Mouse (Mus musculus) liver, embryonic 11.5 days (tissue): ENCODE measurements around the gene Lhfpl2. TPM values are rescaled to one million over a fixed set of nuclear protein-coding genes. Genes with fewer than 3 reads are reported as not detected.

Experiments used
- ATAC-seq: fragments of 200-750 bp; cut with Nextera tagmentation; replicated peaks from 2 replicates; pipeline ENCODE4 v1.8.0; 2017; ENCODE audit warnings: moderate number of reproducible peaks, mild to moderate bottlenecking, moderate TSS enrichment, moderate library complexity; ENCODE audit not compliant: low FRiP score
- DNase-seq: peaks from one replicate; pipeline ENCODE4 v3.0.0-alpha.2; 2017; ENCODE audit warnings: low spot score
- H3K27ac ChIP-seq: fragments of 300-500 bp; sonication (generic); 2 replicates; pipeline ENCODE4 v1.5.1; 2014; ENCODE audit warnings: mild to moderate bottlenecking, low read depth, low read length, control low read depth
- H3K27me3 ChIP-seq: fragments of 300-500 bp; sonication (generic); replicated peaks from 2 replicates; pipeline ENCODE4 v1.6.1; 2014; ENCODE audit warnings: low read length, mixed read lengths; ENCODE audit not compliant: control insufficient read depth, insufficient read depth
- H3K36me3 ChIP-seq: fragments of 300-500 bp; sonication (generic); 2 replicates; pipeline ENCODE4 v1.6.1; 2014; ENCODE audit warnings: mild to moderate bottlenecking, low read length, moderate library complexity, mixed read lengths; ENCODE audit not compliant: control insufficient read depth, insufficient read depth
- H3K4me1 ChIP-seq: fragments of 300-500 bp; sonication (generic); replicated peaks from 2 replicates; pipeline ENCODE4 v1.6.1; 2014; ENCODE audit warnings: low read length, mixed read lengths; ENCODE audit not compliant: control insufficient read depth, insufficient read depth
- H3K4me2 ChIP-seq: fragments of 300-500 bp; sonication (generic); 2 replicates; pipeline ENCODE4 v1.6.1; 2014; ENCODE audit warnings: mild to moderate bottlenecking, control low read depth, moderate library complexity
- H3K4me3 ChIP-seq: fragments of 300-500 bp; sonication (generic); 2 replicates; pipeline ENCODE4 v1.5.1; 2014; ENCODE audit warnings: low read depth, low read length, control low read depth
- H3K9ac ChIP-seq: fragments of 300-500 bp; sonication (generic); 2 replicates; pipeline ENCODE4 v1.6.1; 2014; ENCODE audit warnings: low read depth, low read length, control low read depth
- H3K9me3 ChIP-seq: fragments of 300-500 bp; sonication (generic); 2 replicates; pipeline ENCODE4 v1.6.1; 2016; ENCODE audit warnings: low read length, inconsistent platforms, mixed read lengths; ENCODE audit not compliant: control insufficient read depth
- WGBS: fragments of 180-500 bp; shearing (Covaris S2); extraction: QIAGEN DNeasy Blood & Tissue Kit; methylation state at CpG from one replicate; pipeline ENCODE4 v1.1.7; 2014; 5-methylcytosine and 5-hydroxymethylcytosine counted together
- polyA plus RNA-seq: library from polyadenylated mRNA; unstranded; fragments of >200 nt; fragmentation: Nextera tagmentation; extraction: Ambion mirVana; gene quantifications from 2 replicates; pipeline ENCODE4 v1.2.1, GENCODE M21; 2014

Gene Lhfpl2
- polyA plus RNA-seq, 1 experiment from 2014 or later = 18.0 TPM

DNA sequence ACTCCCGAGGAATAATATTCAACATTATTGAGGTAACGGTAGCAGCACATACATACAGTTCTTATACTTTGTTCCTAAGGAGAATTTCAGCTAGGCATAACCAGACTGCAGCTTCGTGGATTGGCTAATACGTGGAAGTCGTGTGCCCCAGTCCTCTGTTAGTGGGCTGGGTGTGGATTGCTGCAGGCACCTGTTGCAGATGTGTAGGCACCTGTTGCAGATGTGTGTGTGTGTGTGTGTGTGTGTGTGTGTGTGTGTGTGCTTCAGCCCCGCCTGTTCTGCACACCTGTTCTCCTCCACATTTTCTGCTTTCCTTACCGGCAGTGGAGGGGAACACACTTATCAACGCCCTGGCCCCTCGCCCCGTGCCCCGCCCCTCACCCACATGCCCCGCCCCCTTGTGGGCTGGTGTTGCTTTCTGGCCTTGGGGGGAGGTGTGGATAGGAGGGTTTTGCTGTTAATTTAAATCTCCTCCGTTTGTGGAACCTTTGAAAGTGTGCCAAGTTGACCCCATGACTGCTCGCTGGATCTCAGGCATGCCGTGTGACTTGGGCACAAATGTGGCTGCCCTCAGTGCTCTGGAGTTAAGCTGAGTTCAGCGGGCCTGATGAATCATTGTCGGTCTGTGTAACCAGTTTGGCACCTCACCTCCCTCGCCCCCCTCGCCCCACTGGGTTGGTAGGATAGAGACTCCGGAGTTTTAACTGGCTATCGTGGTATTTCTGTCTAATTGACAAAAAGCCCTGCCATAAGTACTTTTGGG, 4.9 kb downstream of the Lhfpl2 start:
- no peak for ATAC-seq
- no peaks in the 10 kb centered on the region for H3K9me3 ChIP-seq
- peak overlapping the region; percentile 42 for H3K4me2 ChIP-seq
- no peak overlapping the region for H3K9ac ChIP-seq
- H3K4me3 ChIP-seq = no peak overlapping the region; the same call in 1 of the 2 replicates
- H3K27ac ChIP-seq = no peak overlapping the region
- H3K36me3 ChIP-seq = no peaks in the 10 kb centered on the region
- H3K4me1 ChIP-seq = peaks cover 16% of the 10 kb centered on the region
- H3K27me3 ChIP-seq = peaks cover 17% of the 10 kb centered on the region
- WGBS = 16% methylated on average over 21 of the region's 21 CpGs
- DNase-seq = peak; percentile 47

DNA sequence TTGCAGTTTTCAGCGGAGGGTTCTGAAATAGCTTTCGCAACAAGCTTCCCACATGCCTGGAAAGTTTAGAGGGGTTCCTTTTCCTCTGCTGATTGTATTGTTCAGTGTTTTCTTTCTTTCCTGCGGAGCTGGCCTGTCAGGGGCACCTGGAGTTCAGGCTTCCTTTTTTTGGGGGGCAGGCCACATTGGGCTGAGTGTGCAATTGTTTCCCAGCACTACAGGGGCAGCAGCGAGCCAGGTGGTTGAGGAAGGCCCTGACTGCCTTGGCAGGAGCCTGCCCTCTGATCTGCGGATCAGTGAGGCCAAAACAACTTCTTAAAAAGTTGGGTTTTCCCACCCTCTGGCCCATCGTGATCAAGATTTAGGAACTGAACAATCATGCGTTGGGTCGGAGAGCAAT, 5.6 kb downstream of the Lhfpl2 start:
- Histone ChIP-seq H3K4me1 (peaks cover 19% of the 10 kb centered on the region), H3K4me3 (no peak overlapping the region; the same call in 1 of the 2 replicates)
- 42% methylated on average over 8 of the region's 8 CpGs for WGBS

DNA sequence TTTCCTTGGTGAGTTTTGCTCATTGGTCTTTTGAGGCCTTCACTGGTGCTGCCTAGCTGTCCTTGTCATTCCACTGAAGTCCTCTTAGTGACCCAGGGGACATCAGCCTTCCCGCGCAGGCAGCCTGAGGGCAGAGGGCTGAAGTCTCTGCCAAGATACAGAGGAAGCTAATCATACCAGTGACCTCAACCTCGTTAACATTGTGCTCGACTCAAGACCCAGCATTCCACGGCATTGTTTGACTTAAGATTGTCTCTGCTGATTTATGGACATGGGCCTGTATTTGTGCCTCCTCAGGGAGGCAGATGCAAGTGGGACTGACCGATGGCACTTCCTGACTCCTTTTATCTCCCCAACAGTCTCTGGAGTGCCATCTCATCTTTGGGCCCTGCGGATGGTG, 7.0 kb downstream of the Lhfpl2 start:
- H3K27ac ChIP-seq = no peak overlapping the region
- H3K4me2 ChIP-seq = no peak overlapping the region
- H3K9ac ChIP-seq = no peak overlapping the region
- WGBS = 42% methylated on average over 7 of the region's 7 CpGs
- no peak overlapping the region for H3K4me3 ChIP-seq
- H3K36me3 ChIP-seq = no peaks in the 10 kb centered on the region
- DNase-seq (no peak), ATAC-seq (no peak)
- peaks cover 2% of the 10 kb centered on the region; the same call in 1 of the 2 replicates for H3K27me3 ChIP-seq
- no peaks in the 10 kb centered on the region for H3K9me3 ChIP-seq
- H3K4me1 ChIP-seq = peaks cover 28% of the 10 kb centered on the region

More for the DNA sequence above, 5.6 kb downstream of the Lhfpl2 start:
- Histone ChIP-seq H3K4me2 (peak overlapping the region; percentile 42), H3K9ac (no peak overlapping the region), H3K27ac (no peak overlapping the region), H3K9me3 (no peaks in the 10 kb centered on the region), H3K27me3 (peaks cover 11% of the 10 kb centered on the region; the same call in 1 of the 2 replicates), H3K36me3 (no peaks in the 10 kb centered on the region)
- ATAC-seq (no peak), DNase-seq (no peak)

DNA sequence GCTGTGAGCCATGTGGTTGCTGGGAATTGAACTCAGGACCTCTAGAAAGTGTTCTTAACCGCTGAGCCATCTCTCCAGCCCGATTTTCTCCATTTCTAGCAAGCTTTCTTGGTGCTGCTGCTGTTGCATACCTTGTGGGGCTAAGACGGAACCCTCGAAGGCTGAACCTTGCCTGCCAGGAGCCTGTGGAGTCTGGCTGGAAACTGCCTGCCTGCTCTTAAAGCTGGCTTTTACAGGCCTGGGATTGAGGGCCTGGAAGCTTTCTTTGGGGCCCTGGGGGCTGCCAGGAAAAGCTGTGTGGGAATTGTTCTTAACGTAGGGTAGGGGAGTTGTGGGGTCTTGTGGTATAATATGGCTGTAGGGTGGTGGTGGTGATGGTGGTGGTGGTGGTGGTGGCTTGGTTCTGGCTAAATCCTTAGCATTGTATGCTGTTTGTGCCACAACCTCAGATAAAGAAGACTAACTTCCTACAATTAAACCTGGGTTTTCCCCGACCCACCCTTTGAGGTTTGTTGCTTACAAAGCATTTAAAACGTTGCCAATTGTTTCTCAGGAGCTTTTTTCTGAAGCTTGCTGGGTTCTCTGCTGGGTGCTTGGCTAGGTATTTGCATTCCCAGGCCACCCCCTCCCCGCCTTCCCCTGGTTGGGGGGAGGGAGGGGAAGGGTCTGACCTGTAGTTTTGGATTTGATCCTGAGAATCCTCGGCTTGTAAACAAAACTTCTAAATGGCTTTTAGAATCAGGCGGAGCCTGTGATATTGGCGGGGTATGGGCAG, 7.9 kb downstream of the Lhfpl2 start:
- 46% methylated on average over 11 of the region's 11 CpGs for WGBS
- Histone ChIP-seq H3K27ac (no peak overlapping the region), H3K4me1 (peaks cover 28% of the 10 kb centered on the region)

DNA sequence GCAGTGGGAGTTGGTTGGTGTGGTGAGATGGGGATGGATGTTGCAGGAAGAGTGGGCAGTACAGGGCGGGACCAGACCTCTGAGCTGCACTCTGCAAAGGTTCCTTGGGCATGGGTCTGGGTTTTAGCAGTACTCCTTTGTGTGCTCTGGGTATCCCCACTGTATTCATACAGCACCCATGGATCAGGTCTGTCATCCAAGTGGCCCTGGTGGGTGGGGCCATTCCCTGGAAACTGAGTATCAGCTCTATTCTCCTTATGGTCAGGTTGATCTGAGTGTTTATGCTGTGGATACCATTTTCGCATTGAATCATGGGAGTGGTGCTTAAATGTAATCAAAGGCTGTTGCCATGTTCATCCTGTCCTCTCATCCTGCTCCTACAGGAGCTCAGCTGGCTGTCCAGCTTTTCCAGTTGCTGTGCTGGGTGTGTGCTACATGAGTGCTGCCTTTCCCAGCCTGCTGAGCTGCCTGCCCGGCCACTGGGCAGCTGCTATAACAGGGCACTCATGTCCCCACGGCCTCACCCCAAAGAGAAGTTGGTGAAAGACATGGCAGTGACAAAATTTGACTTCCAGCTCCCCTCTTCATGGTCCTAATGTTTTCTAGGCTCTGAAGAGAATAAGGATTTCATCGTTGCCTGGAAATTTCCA, 9.2 kb downstream of the Lhfpl2 start:
- DNase-seq (no peak), ATAC-seq (no peak)
- Histone ChIP-seq H3K27ac (no peak overlapping the region), H3K4me1 (peaks cover 28% of the 10 kb centered on the region), H3K4me2 (no peak overlapping the region), H3K9me3 (no peaks in the 10 kb centered on the region), H3K9ac (no peak overlapping the region), H3K27me3 (no peaks in the 10 kb centered on the region), H3K4me3 (no peak overlapping the region), H3K36me3 (0 out of 2 replicates have a peak, but pooled peaks cover 4% of the 10 kb centered on the region)
- WGBS = 70% methylated on average over 5 of the region's 5 CpGs

More for the DNA sequence above, 7.9 kb downstream of the Lhfpl2 start:
- Histone ChIP-seq H3K36me3 (no peaks in the 10 kb centered on the region), H3K27me3 (no peaks in the 10 kb centered on the region), H3K4me3 (no peak overlapping the region), H3K9me3 (no peaks in the 10 kb centered on the region), H3K4me2 (no peak overlapping the region), H3K9ac (no peak overlapping the region)
- ATAC-seq = no peak
- DNase-seq = no peak

DNA sequence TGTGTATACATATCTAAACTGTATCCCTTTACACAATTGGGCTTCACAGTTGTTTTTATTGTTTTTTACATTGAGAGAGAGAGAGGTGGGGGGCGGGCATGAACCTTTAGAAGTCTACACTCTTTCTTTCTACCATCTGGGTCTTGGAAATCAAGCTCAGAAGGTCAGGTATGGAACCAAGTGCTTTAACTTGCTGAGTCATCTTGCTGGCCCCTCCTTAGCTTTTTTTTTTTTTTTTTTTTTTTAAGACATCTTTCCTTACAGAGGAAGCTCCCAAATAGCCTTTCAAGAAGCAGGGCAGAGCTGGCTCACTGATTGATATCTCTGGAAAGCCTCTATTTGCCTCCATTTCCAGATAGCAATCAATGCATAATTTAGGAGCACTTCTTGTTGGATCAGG, 10.7 kb downstream of the Lhfpl2 start:
- peaks cover 27% of the 10 kb centered on the region; the same call in 1 of the 2 replicates for H3K4me1 ChIP-seq
- H3K27ac ChIP-seq = no peak overlapping the region
- 0 out of 2 replicates have a peak, but pooled peaks cover 4% of the 10 kb centered on the region for H3K36me3 ChIP-seq
- 91% methylated on average over 1 of the region's 1 CpGs for WGBS
- H3K4me3 ChIP-seq = no peak overlapping the region
- DNase-seq (no peak), ATAC-seq (no peak)
- H3K27me3 ChIP-seq = no peaks in the 10 kb centered on the region
- no peak overlapping the region for H3K4me2 ChIP-seq
- H3K9ac ChIP-seq = no peak overlapping the region
- H3K9me3 ChIP-seq = no peaks in the 10 kb centered on the region

DNA sequence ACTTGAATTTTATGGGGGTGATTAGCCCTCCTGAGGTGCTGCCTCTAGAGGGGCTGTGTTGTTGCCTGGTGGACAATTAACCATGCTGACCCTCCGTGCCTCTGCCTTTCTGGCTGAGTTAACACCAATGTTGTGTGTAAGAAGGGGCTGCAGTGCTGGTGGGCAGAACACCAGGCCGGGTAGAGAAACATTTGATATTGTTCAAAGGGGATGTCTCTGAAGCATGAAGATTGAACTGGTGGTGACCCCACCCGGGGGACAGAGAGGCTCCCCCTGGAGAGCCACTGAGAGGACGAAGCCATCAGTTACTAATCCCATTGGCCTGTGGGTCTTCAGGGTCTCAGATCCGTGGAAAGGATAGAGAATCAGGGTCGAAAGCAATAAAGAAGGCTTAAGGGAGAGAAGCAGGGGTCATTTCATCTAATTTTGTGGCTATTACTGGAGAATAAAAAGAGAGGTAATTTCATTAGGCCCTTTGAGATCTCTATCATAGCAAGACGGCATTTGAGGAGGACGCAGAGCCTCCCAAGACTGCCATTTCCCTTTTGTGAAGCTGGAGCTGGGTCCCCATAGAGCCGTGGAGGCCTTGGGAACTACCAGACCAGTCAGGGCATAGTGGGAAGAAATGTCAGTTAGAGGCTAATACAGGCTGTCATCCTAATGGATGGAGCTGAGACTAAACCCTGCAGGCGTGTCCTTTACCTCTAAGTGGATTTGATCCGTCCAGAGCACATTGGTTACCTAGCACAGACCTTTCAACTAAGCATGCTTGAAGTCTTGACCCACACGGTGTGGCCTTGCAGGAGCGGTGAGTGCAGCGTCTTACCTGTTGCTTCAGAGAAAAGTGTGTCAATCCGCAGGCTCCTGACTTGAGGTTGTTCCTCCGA, 12.1 kb downstream of the Lhfpl2 start:
- no peak overlapping the region for H3K4me3 ChIP-seq
- H3K27me3 ChIP-seq = no peaks in the 10 kb centered on the region
- no peak for ATAC-seq
- 74% methylated on average over 16 of the region's 16 CpGs for whole genome bisulfite sequencing
- no peak overlapping the region for H3K9ac ChIP-seq
- 0 out of 2 replicates have a peak, but pooled peaks cover 4% of the 10 kb centered on the region for H3K36me3 ChIP-seq
- no peak overlapping the region for H3K4me2 ChIP-seq
- peaks cover 24% of the 10 kb centered on the region; the same call in 1 of the 2 replicates for H3K4me1 ChIP-seq
- H3K9me3 ChIP-seq = no peaks in the 10 kb centered on the region
- no peak overlapping the region for H3K27ac ChIP-seq
- DNase-seq = no peak

DNA sequence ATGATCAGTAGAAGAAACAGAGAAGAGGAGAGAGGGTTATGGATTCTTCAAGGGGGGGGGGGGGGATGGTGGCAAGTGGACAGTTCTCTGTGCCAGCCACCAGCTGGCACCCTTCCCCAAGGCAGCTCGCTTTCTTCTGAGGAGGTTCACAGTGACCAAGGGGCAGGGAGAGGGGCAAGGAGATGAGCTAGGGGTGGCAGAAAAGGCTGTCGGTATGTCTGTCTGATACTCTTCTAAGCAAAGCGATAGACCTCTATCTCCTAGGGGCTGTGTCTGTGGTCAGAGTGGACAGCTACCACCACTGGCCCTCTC, 12.7 kb downstream of the Lhfpl2 start:
- H3K4me1 ChIP-seq = peaks cover 20% of the 10 kb centered on the region; the same call in 1 of the 2 replicates
- no peaks in the 10 kb centered on the region for H3K9me3 ChIP-seq
- no peak for DNase-seq
- no peak overlapping the region for H3K4me3 ChIP-seq
- 93% methylated on average over 3 of the region's 3 CpGs for WGBS
- H3K27ac ChIP-seq = no peak overlapping the region
- no peak overlapping the region for H3K4me2 ChIP-seq
- no peaks in the 10 kb centered on the region for H3K27me3 ChIP-seq
- H3K36me3 ChIP-seq = 0 out of 2 replicates have a peak, but pooled peaks cover 4% of the 10 kb centered on the region
- ATAC-seq = no peak
- H3K9ac ChIP-seq = no peak overlapping the region
